ENCODE assay signal across 8 mouse cellular contexts in genomic region chr3:88022322-88023191, GRCm38 (mm10). TPM values are rescaled to one million over a fixed set of nuclear protein-coding genes. Genes with fewer than 3 reads are reported as not detected.
DNase-seq lines count a peak whose midpoint lies in the region; ATAC-seq and TF ChIP-seq lines count a peak whose summit lies in the region.

No protein-coding gene starts in this region.

- H3K4me2 ChIP-seq in hindbrain, embryonic 12.5 days (replicated peaks): peak overlapping the region; percentile 99
- H3K4me2 ChIP-seq in lung, embryonic 16.5 days (ENCODE audit: low read depth, low read length): peak overlapping the region; percentile 100

- H3K36me3 ChIP-seq in hindbrain, embryonic 12.5 days: no peaks in the 10 kb centered on the region
- H3K36me3 ChIP-seq in lung, embryonic 16.5 days (ENCODE audit: control insufficient read depth, insufficient read depth, low read length): no peaks in the 10 kb centered on the region
- H3K36me3 ChIP-seq in thymus, adult 2 months (ENCODE audit: control insufficient read depth, insufficient read depth, low read length): no peaks in the 10 kb centered on the region

- H3K27me3 ChIP-seq in Patski: peaks cover 75% of the 10 kb centered on the region
- H3K27me3 ChIP-seq in hindbrain, embryonic 12.5 days: peaks cover 82% of the 10 kb centered on the region
- H3K27me3 ChIP-seq in lung, embryonic 16.5 days (ENCODE audit: control insufficient read depth, insufficient read depth, low read depth, low read length): peaks cover 60% of the 10 kb centered on the region
- H3K27me3 ChIP-seq in thymus, adult 2 months (ENCODE audit: control insufficient read depth, insufficient read depth, low read length): peaks cover 30% of the 10 kb centered on the region

- H3K9me3 ChIP-seq in hindbrain, embryonic 12.5 days (replicated peaks): no peaks in the 10 kb centered on the region
- peaks cover 3% of the 10 kb centered on the region; the same call in 1 of the 2 replicates for H3K9me3 ChIP-seq in lung, embryonic 16.5 days (ENCODE audit: control insufficient read depth, low read length)

- under 1% methylated on average over 65 of the region's 66 CpGs for WGBS in hindbrain, embryonic 12.5 days
- WGBS in lung, embryonic 16.5 days: 2% methylated on average over 64 of the region's 66 CpGs
- 3% methylated on average over 66 of the region's 66 CpGs for WGBS in thymus, adult 2 months

- TF ChIP-seq POLR2A in thymus, adult 2 months (IDR thresholded peaks at IDR 0.05; ENCODE audit: control insufficient read depth, extremely low read depth, insufficient read depth, low read length, poor library complexity): no peak

- ATAC-seq in Patski: peak; percentile 95
- ATAC-seq in hindbrain, embryonic 12.5 days (ENCODE audit: low FRiP score): peak; percentile 89
- ATAC-seq in lung, embryonic 16.5 days (ENCODE audit: low read depth): peak; percentile 95

- peaks cover 20% of the 10 kb centered on the region for H3K4me1 ChIP-seq in hindbrain, embryonic 12.5 days
- peaks cover 15% of the 10 kb centered on the region for H3K4me1 ChIP-seq in lung, embryonic 16.5 days (replicated peaks; ENCODE audit: control insufficient read depth, insufficient read depth, low read length)
- H3K4me1 ChIP-seq in thymus, adult 2 months (replicated peaks; ENCODE audit: control insufficient read depth, insufficient read depth, low read length): peaks cover 5% of the 10 kb centered on the region; the same call in 1 of the 2 replicates

- no peak overlapping the region for H3K27ac ChIP-seq in hindbrain, embryonic 12.5 days
- no peak overlapping the region for H3K27ac ChIP-seq in lung, embryonic 16.5 days (ENCODE audit: low read length)
- H3K27ac ChIP-seq in thymus, adult 2 months (ENCODE audit: control insufficient read depth, insufficient read depth, low read length): no peak overlapping the region

- peak overlapping the region; percentile 53 for H3K4me3 ChIP-seq in hindbrain, embryonic 12.5 days
- peak overlapping the region; percentile 63 for H3K4me3 ChIP-seq in lung, embryonic 16.5 days (ENCODE audit: low read length)
- H3K4me3 ChIP-seq in thymus, adult 2 months (ENCODE audit: control insufficient read depth, insufficient read depth, low read length): peak overlapping the region; percentile 21

- CTCF ChIA-PET in Patski (lab: Charles Lee): interaction anchor here (0.8 to 4.1 kb wide), 2 partner anchors 12 to 52 kb away, joined by 3 to 25 read pairs; partner anchors contain the start of gene Nes

- TF ChIP-seq CTCF in Patski (IDR thresholded peaks at IDR 0.05): no peak
- no peak for TF ChIP-seq CTCF in thymus, adult 2 months (IDR thresholded peaks at IDR 0.05; ENCODE audit: borderline replicate concordance, control insufficient read depth, extremely low read depth, insufficient read depth, low read length, poor library complexity)

- POLR2A ChIA-PET in Patski (lab: Charles Lee): no interaction called here

- in situ Hi-C loops in Patski (cut with MboI; ENCODE audit: low pct_unique_long_range_greater_than_20kb): no loop called here

- peak overlapping the region; percentile 45 for H3K9ac ChIP-seq in hindbrain, embryonic 12.5 days
- H3K9ac ChIP-seq in lung, embryonic 16.5 days (ENCODE audit: low read length): peak overlapping the region; percentile 51

- DNase-seq in Patski (ENCODE audit: low read depth, low spot score): peak; percentile 47
- peak; percentile 92 to 96 for DNase-seq in cerebellum, postnatal 10 days
- peak; percentile 48 to 64 for DNase-seq in frontal cortex, postnatal 10 days (ENCODE audit: low spot score in 2 of 2)
- peak; percentile 64 to 76 for DNase-seq in layer of hippocampus, postnatal 10 days (ENCODE audit: low spot score in 2 of 2)
- peak; percentile 56 for DNase-seq in ovary, postnatal 10 days (ENCODE audit: low spot score)
- DNase-seq in thymus, adult 2 months: peak; percentile 71

RNA-seq across cellular contexts. Expression of gene Hapln2, which starts 4.8 kb away (rescaled TPM):
- 0.32 TPM for polyA plus RNA-seq in Patski (2021)
- 0.30 and 0.33 TPM in 2 replicates for polyA plus RNA-seq in hindbrain, embryonic 12.5 days (2016; fragmentation: Nextera tagmentation; extraction: Ambion mirVana)
- 1 to 10 TPM in 1 of 2 experiments, under 1 TPM in 1; 0.42 to 1.0 TPM for total RNA-seq in layer of hippocampus, postnatal 10 days (2021)
- 0.10 and 0.28 TPM in 2 replicates for polyA plus RNA-seq in lung, embryonic 16.5 days (2015; fragmentation: Nextera tagmentation; extraction: Ambion mirVana)
- 0.23 and 0.26 TPM in 2 replicates for polyA plus RNA-seq in thymus, adult 2 months (2012; rRNA removed)

RNA-seq across cellular contexts. Expression of gene Gpatch4, which starts 20.4 kb away (rescaled TPM):
- polyA plus RNA-seq in Patski (2021): 32.8 TPM
- polyA plus RNA-seq in hindbrain, embryonic 12.5 days (2016; fragmentation: Nextera tagmentation; extraction: Ambion mirVana): 28.0 and 28.3 TPM in 2 replicates
- total RNA-seq in layer of hippocampus, postnatal 10 days (2021): 10 to 100 TPM; 20.9 to 27.1 TPM
- polyA plus RNA-seq in lung, embryonic 16.5 days (2015; fragmentation: Nextera tagmentation; extraction: Ambion mirVana): 22.4 and 25.6 TPM in 2 replicates
- polyA plus RNA-seq in thymus, adult 2 months (2012; rRNA removed): 11.3 and 14.7 TPM in 2 replicates

RNA-seq across cellular contexts. Expression of gene Bcan, which starts 22.5 kb away (rescaled TPM):
- 0.28 TPM for polyA plus RNA-seq in Patski (2021)
- 1.7 and 1.9 TPM in 2 replicates for polyA plus RNA-seq in hindbrain, embryonic 12.5 days (2016; fragmentation: Nextera tagmentation; extraction: Ambion mirVana)
- total RNA-seq in layer of hippocampus, postnatal 10 days (2021): 100 to 1,000 TPM; 350 to 399 TPM
- 0.44 and 0.54 TPM in 2 replicates for polyA plus RNA-seq in lung, embryonic 16.5 days (2015; fragmentation: Nextera tagmentation; extraction: Ambion mirVana)
- 0.23 and 0.54 TPM in 2 replicates for polyA plus RNA-seq in thymus, adult 2 months (2012; rRNA removed)

RNA-seq across cellular contexts. Expression of gene Naxe, which starts 35.7 kb away (rescaled TPM):
- 198 TPM for polyA plus RNA-seq in Patski (2021)
- polyA plus RNA-seq in hindbrain, embryonic 12.5 days (2016; fragmentation: Nextera tagmentation; extraction: Ambion mirVana): 135 and 137 TPM in 2 replicates
- 10 to 100 TPM; 68.4 to 70.1 TPM for total RNA-seq in layer of hippocampus, postnatal 10 days (2021)
- polyA plus RNA-seq in lung, embryonic 16.5 days (2015; fragmentation: Nextera tagmentation; extraction: Ambion mirVana): 203 and 211 TPM in 2 replicates
- polyA plus RNA-seq in thymus, adult 2 months (2012; rRNA removed): 63.0 and 69.0 TPM in 2 replicates

RNA-seq across cellular contexts. Expression of gene Nes, which starts 51.7 kb away (rescaled TPM):
- polyA plus RNA-seq in Patski (2021): 45.0 TPM
- polyA plus RNA-seq in hindbrain, embryonic 12.5 days (2016; fragmentation: Nextera tagmentation; extraction: Ambion mirVana): 136 and 153 TPM in 2 replicates
- 10 to 100 TPM; 14.7 to 18.5 TPM for total RNA-seq in layer of hippocampus, postnatal 10 days (2021)
- polyA plus RNA-seq in lung, embryonic 16.5 days (2015; fragmentation: Nextera tagmentation; extraction: Ambion mirVana): 15.5 and 15.6 TPM in 2 replicates
- 1.1 and 1.3 TPM in 2 replicates for polyA plus RNA-seq in thymus, adult 2 months (2012; rRNA removed)
